Mouse (Mus musculus): ENCODE measurements at regions not wholly inside any gene's neighbourhood (a gene's known extent, or its start where the extent isn't known, plus 50 kb on each side); places are given as distances from the start of the nearest gene placed in this dataset.

DNA sequence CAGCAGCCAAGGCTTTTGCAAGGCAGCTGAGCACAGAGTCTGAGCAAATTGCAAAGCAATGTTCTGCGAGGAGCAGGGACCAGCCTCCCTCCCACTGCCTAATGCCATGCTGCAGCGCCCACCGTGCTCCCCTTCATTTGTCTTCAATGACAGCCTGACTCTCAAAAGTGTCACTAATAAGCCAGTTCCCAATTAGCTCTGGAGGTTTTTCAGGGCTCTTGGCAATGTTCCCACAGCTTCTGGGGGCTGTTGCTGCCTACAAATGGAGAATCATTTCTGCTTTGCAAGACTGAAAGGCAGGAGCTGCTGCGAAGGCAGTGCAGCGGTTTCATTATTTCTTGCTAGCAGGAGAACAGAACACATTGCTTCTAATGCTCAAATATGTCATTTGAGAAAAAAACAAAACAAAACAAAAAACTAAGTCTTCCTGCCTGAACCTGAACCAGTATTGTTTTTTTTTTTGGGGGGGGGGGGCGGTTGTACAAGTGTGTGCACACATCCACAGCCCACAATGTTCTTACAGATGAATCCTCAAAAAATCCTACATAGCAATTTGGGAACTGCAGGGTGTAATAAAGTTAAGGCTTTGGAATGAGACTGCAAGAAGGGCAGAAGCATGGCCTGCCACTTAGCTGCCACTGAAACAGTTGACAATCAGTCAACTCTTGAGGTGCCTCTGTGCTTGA lies 283.5 kb upstream of the Emcn start:
- H3K9ac ChIP-seq = no peak overlapping the region
- H3K4me1 ChIP-seq (replicated peaks) = no peaks in the 10 kb centered on the region
- no peaks in the 10 kb centered on the region for H3K36me3 ChIP-seq
- no peaks in the 10 kb centered on the region for H3K9me3 ChIP-seq
- H3K27ac ChIP-seq = no peak overlapping the region
- H3K4me3 ChIP-seq (replicated peaks) = no peak overlapping the region
- no peak overlapping the region for H3K4me2 ChIP-seq (replicated peaks)
- no peaks in the 10 kb centered on the region for H3K27me3 ChIP-seq (replicated peaks)
- WGBS = 66% methylated on average over 6 of the region's 6 CpGs
- no peak for ATAC-seq

DNA sequence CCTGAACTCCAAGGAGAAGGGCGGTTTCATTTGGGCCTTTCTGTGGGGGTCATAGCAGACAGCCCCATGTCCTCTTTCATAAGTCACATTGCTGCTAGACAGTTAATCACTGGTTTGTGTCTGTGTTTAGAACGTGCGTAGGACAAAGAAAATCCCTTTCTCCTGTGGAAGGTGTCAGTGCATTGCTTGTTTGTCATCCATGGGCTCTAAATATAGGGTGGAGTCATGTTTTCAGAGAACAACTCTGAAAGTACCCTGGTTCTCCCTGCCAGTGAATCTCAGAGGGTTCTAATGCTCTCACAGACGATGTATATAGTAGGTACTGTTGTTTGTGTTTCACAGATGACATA lies 283.0 kb upstream of the Emcn start:
- WGBS = 76% methylated on average over 4 of the region's 4 CpGs
- Histone ChIP-seq H3K36me3 (no peaks in the 10 kb centered on the region), H3K27ac (no peak overlapping the region), H3K27me3 (replicated peaks) (no peaks in the 10 kb centered on the region), H3K4me3 (replicated peaks) (no peak overlapping the region), H3K9me3 (no peaks in the 10 kb centered on the region), H3K4me1 (replicated peaks) (no peaks in the 10 kb centered on the region), H3K9ac (no peak overlapping the region), H3K4me2 (replicated peaks) (no peak overlapping the region)
- ATAC-seq = no peak

DNA sequence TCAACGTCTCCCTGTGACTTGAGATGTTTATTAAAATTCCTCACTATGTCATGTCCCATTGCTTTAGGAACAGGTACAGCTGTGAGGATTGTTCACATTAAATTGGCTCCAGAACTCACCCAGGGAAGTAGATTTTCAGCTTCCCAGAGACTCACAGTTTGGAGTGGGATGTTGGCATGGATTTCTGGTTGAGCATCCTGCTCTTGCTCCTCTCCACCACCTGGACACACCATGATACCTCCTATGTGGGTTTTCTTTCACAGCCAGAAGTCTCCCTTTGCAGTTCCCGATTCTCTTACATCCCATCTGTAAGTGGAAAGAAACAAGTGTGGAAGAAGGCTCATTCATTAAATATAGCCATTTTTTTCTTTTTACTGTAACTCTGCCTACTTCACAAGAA lies 278.8 kb upstream of the Emcn start:
- no peaks in the 10 kb centered on the region for H3K36me3 ChIP-seq
- WGBS = 68% methylated on average over 2 of the region's 2 CpGs

DNA sequence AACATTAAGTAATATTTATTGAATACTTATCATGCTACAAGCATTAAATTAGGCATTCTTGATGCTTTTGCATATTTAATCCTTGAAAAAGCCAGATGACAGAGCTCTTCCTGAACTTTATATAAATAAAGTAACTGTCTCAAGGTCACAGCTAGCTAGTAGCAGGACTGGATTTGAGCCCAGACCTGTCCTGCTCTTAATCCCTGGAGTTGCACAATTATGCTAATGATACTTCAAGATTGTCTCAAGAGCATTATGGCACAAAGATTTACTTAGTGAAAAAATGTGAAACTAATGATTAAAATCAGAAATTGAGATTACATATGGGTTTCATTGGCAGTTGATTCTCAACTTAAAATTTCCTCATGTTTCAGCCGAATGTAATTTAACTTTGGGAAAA lies 273.5 kb upstream of the Emcn start:
- 80% methylated on average over 1 of the region's 1 CpGs for WGBS
- no peak for ATAC-seq

More for the DNA sequence above, 278.8 kb upstream of the Emcn start:
- Histone ChIP-seq H3K27ac (no peak overlapping the region), H3K27me3 (replicated peaks) (no peaks in the 10 kb centered on the region), H3K4me1 (replicated peaks) (no peaks in the 10 kb centered on the region), H3K4me2 (replicated peaks) (no peak overlapping the region), H3K4me3 (replicated peaks) (no peak overlapping the region), H3K9me3 (no peaks in the 10 kb centered on the region), H3K9ac (no peak overlapping the region)
- no peak for ATAC-seq

DNA sequence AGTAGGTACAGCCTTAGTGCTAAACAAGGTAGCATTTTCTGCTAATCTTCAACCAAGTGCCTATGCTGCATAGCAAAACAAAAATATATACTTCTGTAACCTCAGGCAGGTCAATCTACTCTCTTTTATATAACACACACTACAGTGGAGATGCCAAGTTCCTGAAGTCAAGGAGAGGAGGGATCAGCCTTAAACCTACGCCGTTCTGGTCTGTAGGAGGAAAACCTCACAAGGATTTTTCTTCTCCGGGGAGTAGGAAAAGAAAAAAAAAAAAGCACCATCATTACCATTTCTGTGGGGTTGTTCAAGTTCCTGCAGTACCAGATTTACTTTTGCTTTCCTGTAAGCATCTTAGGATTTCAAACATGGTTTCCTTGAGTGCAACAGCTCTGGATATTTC lies 271.5 kb upstream of the Emcn start:
- Histone ChIP-seq H3K4me2 (replicated peaks) (no peak overlapping the region), H3K36me3 (no peaks in the 10 kb centered on the region), H3K9me3 (no peaks in the 10 kb centered on the region), H3K4me3 (replicated peaks) (no peak overlapping the region), H3K27ac (no peak overlapping the region), H3K27me3 (replicated peaks) (no peaks in the 10 kb centered on the region), H3K4me1 (replicated peaks) (no peaks in the 10 kb centered on the region), H3K9ac (no peak overlapping the region)
- 94% methylated on average over 3 of the region's 3 CpGs for WGBS
- ATAC-seq = no peak

More for the DNA sequence above, 273.5 kb upstream of the Emcn start:
- Histone ChIP-seq H3K4me2 (replicated peaks) (no peak overlapping the region), H3K9me3 (no peaks in the 10 kb centered on the region), H3K4me1 (replicated peaks) (no peaks in the 10 kb centered on the region), H3K27ac (no peak overlapping the region), H3K9ac (no peak overlapping the region), H3K27me3 (replicated peaks) (no peaks in the 10 kb centered on the region), H3K36me3 (no peaks in the 10 kb centered on the region), H3K4me3 (replicated peaks) (no peak overlapping the region)

DNA sequence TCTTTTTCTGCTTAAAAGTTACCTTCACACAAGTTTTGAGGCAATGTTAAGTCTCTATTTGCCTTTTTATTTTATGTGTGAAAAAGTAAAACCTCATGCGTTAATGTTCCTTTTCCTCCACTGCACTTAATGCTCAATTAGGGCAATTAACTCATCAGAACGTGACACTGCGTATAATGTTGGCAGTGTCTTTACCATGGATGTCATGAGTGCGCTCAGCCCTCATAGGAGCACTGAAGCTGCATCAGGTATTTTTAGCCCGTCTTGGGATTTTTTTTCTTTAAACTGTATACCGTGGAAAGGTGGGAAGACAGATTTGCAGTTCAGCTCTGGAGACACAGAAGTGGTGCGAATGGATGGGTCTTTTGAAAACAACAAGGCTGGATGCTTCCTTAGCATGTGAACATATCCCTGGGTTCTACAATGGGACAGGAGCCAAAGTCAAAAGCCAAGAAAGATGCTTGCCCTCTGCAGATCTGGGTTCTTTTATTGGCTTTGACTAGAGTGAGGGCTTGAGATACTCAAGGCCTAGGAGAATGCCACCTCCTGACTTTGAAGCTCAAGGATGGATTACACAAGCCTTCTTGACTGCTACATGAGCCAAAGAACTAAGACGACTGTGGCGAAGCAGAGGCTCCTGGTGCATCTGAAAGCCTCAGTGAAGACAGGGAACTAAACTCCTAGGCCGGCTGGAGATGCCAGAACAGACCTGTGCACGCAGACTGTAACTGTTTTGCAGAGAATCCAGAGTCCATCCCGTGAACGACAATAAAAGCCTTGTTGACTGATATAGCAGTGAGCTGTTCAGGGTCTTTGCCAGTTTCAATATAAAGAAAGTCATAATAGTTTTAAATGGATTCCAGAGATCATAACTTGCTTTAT lies 262.9 kb upstream of the Emcn start:
- H3K36me3 ChIP-seq = no peaks in the 10 kb centered on the region
- no peak overlapping the region for H3K4me2 ChIP-seq (replicated peaks)
- WGBS = 80% methylated on average over 13 of the region's 13 CpGs
- ATAC-seq = no peak
- H3K4me1 ChIP-seq (replicated peaks) = no peaks in the 10 kb centered on the region
- H3K27me3 ChIP-seq (replicated peaks) = no peaks in the 10 kb centered on the region
- H3K4me3 ChIP-seq (replicated peaks) = no peak overlapping the region
- H3K9me3 ChIP-seq = no peaks in the 10 kb centered on the region
- no peak overlapping the region for H3K9ac ChIP-seq
- no peak overlapping the region for H3K27ac ChIP-seq

DNA sequence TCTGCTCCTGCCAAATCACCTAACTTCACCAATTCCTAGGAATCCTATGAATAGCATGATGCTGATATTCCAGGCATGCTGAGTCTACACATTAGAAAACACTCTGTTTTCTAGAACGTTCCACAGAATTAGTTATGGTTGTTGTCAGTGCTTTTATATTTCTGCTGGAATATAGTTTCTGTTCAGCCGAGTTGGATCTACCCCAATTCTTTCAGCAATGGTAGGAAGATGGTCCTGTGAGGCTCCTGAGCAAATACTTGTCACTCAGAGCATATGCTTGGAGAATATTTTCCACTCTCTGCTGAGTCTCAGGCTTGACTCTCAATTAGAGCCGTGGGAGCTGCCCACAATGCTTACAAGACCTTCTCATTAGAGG lies 262.3 kb upstream of the Emcn start:
- WGBS = 84% methylated on average over 3 of the region's 3 CpGs

DNA sequence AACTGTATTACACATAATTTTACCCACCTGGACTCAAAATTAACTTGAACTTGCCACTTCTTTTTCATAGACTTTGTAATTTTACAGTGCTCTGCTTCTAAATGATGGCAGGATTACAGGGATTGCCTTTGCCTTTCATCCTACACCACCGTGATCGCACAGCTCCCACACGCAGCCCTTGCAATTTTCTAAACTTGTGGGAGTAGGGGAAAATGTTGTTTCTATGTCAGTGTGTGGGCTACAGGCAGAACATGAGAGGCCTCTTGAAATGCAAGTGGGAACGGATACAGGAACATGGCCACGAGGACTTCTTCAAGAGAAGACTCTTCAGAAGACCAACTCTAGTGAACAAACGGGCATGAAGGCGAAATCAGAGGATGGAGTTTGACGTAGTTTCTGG lies 254.0 kb upstream of the Emcn start:
- H3K4me3 ChIP-seq (replicated peaks) = no peak overlapping the region
- H3K9me3 ChIP-seq = no peaks in the 10 kb centered on the region
- WGBS = 91% methylated on average over 8 of the region's 8 CpGs
- H3K9ac ChIP-seq = no peak overlapping the region
- no peak overlapping the region for H3K27ac ChIP-seq
- ATAC-seq = no peak
- no peak overlapping the region for H3K4me2 ChIP-seq (replicated peaks)
- H3K36me3 ChIP-seq = no peaks in the 10 kb centered on the region
- no peaks in the 10 kb centered on the region for H3K4me1 ChIP-seq (replicated peaks)
- H3K27me3 ChIP-seq (replicated peaks) = no peaks in the 10 kb centered on the region

More for the DNA sequence above, 262.3 kb upstream of the Emcn start:
- Histone ChIP-seq H3K4me2 (replicated peaks) (no peak overlapping the region), H3K4me1 (replicated peaks) (no peaks in the 10 kb centered on the region), H3K27ac (no peak overlapping the region), H3K27me3 (replicated peaks) (no peaks in the 10 kb centered on the region), H3K9ac (no peak overlapping the region), H3K36me3 (no peaks in the 10 kb centered on the region), H3K9me3 (no peaks in the 10 kb centered on the region), H3K4me3 (replicated peaks) (no peak overlapping the region)
- ATAC-seq = no peak

DNA sequence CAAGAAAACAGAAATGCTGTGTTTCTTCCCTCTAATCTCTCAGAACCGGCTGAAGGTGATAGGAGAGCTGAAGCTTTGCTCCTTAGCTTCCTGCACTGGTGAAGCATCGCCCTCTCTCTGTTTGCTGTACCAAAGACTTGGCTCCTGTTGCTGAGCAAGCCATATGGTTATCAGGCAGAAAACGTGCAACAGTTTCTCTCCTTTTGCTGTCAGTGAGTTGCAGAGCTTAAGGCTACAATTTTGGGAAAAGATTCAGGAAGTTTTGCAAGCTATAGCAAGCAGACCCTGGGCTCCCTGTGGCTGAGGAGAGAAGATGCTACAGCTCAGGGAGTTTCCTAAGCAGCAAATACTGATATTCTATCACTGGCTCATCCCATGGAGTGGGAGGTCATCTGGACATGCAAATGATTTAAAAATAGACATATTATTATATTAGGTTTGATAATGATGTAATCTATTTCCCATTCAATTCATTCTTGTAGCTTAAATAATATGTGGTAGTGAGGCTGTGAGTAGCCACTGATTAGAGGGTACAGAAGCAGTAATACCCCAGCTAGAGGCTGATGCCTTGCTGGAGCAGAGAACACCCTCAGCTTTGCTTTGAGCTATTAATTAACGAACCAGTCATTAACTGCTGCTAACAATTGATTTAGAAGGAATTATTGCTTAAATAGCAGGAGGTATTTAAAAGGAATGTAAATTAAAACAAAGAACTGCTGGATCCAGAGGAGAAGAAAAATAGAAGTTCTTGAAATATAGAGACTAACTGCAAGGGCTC lies 240.1 kb upstream of the Emcn start:
- no peak overlapping the region for H3K4me3 ChIP-seq (replicated peaks)
- H3K9me3 ChIP-seq = no peaks in the 10 kb centered on the region
- H3K4me1 ChIP-seq (replicated peaks) = no peaks in the 10 kb centered on the region
- no peak for ATAC-seq
- H3K36me3 ChIP-seq = no peaks in the 10 kb centered on the region
- 53% methylated on average over 4 of the region's 4 CpGs for WGBS
- H3K27ac ChIP-seq = no peak overlapping the region
- H3K27me3 ChIP-seq (replicated peaks) = no peaks in the 10 kb centered on the region
- no peak overlapping the region for H3K9ac ChIP-seq
- no peak overlapping the region for H3K4me2 ChIP-seq (replicated peaks)

DNA sequence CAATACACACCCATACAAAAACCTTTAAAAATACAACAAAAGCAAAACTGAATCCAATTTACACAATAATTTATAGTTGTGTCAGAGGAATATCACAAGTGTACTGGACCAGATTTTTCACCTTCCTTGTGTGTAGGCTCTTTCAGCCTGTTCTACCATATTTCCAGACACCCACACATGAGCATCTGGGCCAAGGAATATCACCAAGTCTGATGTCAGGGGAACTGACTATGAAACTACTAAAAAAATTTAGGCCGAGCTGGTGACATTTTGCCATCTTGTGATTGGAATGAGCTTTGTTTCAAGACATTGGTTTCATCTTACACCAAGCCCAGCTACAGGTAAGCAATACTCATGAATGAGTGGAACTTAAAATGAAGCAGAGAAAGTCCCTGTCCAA lies 234.9 kb upstream of the Emcn start:
- H3K4me2 ChIP-seq (replicated peaks) = no peak overlapping the region
- no peak overlapping the region for H3K4me3 ChIP-seq (replicated peaks)
- no peak for ATAC-seq
- H3K9me3 ChIP-seq = no peaks in the 10 kb centered on the region
- WGBS = 88% methylated on average over 1 of the region's 1 CpGs
- H3K27ac ChIP-seq = no peak overlapping the region
- no peak overlapping the region for H3K9ac ChIP-seq
- no peaks in the 10 kb centered on the region for H3K36me3 ChIP-seq
- no peaks in the 10 kb centered on the region for H3K4me1 ChIP-seq (replicated peaks)
- H3K27me3 ChIP-seq (replicated peaks) = no peaks in the 10 kb centered on the region

DNA sequence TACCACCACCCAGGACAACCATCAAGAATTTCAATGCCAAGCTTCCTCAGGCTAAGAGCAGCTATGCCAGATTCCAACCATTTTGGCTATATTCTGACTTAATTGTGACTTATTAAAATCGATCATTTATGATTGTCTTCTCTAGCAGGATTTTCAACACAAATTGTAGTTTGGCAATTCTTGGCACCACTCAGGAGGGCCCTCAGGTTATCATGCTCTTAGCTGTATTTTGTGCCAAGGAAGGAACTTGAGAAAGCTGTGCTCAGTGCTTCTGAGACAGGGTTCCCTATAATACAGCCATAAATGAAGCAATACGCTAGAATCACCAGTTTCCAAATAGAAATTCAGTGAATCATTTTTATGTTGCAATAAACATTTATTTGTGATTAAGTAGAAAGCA lies 232.7 kb upstream of the Emcn start:
- no peak for ATAC-seq
- 92% methylated on average over 2 of the region's 2 CpGs for WGBS
- Histone ChIP-seq H3K4me3 (replicated peaks) (no peak overlapping the region), H3K36me3 (no peaks in the 10 kb centered on the region), H3K4me2 (replicated peaks) (no peak overlapping the region), H3K4me1 (replicated peaks) (no peaks in the 10 kb centered on the region), H3K27ac (no peak overlapping the region), H3K9ac (no peak overlapping the region), H3K9me3 (no peaks in the 10 kb centered on the region), H3K27me3 (replicated peaks) (no peaks in the 10 kb centered on the region)

DNA sequence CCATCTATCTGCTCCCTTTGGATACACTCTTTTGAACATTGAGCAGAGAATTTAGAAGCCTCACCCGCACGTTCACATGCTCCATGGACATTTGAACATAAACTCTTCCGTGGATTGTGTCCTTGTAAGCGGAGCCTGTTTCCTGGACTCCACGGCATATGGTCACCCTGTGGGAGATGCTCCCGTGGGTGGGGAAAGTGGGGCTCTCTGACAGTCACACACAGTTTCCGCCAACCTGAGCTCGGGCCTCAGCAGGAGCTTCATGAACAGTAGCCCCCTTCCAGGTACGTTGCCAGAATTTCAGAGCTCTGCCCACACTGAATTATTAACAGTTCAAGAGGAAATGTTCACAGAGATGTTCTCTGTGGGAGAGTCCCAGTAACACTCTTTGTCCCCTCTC lies 231.1 kb upstream of the Emcn start:
- Histone ChIP-seq H3K27me3 (replicated peaks) (no peaks in the 10 kb centered on the region), H3K9ac (no peak overlapping the region), H3K4me1 (replicated peaks) (no peaks in the 10 kb centered on the region), H3K36me3 (no peaks in the 10 kb centered on the region), H3K9me3 (no peaks in the 10 kb centered on the region), H3K4me3 (replicated peaks) (no peak overlapping the region), H3K4me2 (replicated peaks) (no peak overlapping the region), H3K27ac (no peak overlapping the region)
- ATAC-seq = no peak
- WGBS = 90% methylated on average over 9 of the region's 9 CpGs

Data from intestine, embryonic 15.5 days (tissue).